Mouse (Mus musculus): ENCODE data around the gene Pop5. TPM values are rescaled to one million over a fixed set of nuclear protein-coding genes. Genes with fewer than 3 reads are reported as not detected.

The Pop5 gene
- polyA plus RNA-seq, 1 experiment from 2014 or later: 91.0 TPM

DNA sequence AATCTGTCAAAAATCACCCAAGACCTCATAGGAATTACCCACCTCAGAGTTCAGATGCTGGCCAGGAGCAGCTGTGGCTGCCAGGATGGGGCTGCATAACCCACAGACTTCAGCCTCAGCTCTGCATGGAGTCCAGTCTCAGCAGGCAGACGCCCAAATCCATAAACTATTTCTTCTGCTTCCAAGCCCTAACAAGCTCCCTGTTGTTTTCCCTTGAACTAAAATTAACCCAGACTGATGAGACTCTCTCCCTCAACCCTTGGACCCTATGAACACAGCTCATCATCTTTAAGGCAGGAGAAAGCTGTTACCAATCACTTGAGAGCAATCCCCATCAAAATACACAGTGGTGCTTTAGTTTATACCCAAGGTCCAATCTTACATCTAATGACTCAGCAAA lies 19.8 kb downstream of the Pop5 start:
- H3K27ac ChIP-seq (ENCODE audit: low read depth, low read length): no peak overlapping the region
- no peaks in the 10 kb centered on the region for H3K4me1 ChIP-seq (ENCODE audit: control insufficient read depth, insufficient read depth, low read length)
- H3K27me3 ChIP-seq (ENCODE audit: control insufficient read depth, insufficient read depth, low read length): no peaks in the 10 kb centered on the region
- H3K4me2 ChIP-seq: no peak overlapping the region
- WGBS: 85% methylated on average over 1 of the region's 1 CpGs
- no peaks in the 10 kb centered on the region for H3K9me3 ChIP-seq (ENCODE audit: control insufficient read depth, low read length)
- DNase-seq (ENCODE audit: low spot score, missing footprints) (no peak), ATAC-seq (ENCODE audit: low FRiP score) (no peak)
- H3K36me3 ChIP-seq (ENCODE audit: control insufficient read depth, insufficient read depth, low read length): peaks cover 39% of the 10 kb centered on the region
- no peak overlapping the region for H3K9ac ChIP-seq (ENCODE audit: low read length)
- H3K4me3 ChIP-seq (ENCODE audit: low read depth, low read length): no peak overlapping the region

DNA sequence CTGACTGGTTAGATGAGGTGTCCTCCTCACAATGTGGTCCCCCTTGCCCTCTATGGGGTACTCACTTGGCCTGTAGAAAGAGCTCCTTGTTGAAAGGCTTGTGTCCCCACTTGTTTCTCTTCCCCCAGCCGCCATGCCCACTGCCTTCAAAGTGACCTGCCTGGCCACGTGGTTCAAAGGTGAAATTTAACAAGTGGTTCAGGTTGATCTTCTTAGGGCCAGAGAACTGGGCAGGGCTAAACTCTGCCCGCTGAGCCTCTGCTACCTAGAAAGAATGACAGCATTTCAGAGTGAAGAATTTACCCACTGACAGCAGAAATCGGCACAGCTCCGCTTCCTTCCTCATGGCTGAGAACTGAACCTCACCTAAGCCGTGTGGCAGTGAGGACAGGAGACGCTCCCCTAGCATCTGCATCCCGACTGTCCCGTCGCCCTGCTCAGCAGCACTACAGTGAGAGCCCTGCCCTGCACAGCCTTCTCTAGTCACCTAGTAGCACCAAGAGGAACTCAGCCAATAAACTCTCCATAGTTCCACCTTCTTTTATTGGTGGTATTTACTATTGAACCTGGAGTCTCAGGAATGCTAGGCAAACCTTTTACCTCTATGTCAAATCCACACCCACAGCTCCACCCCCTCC lies 21.4 kb downstream of the Pop5 start:
- Histone ChIP-seq H3K9me3 (ENCODE audit: control insufficient read depth, low read length) (no peaks in the 10 kb centered on the region), H3K27ac (ENCODE audit: low read depth, low read length) (no peak overlapping the region), H3K4me1 (ENCODE audit: control insufficient read depth, insufficient read depth, low read length) (no peaks in the 10 kb centered on the region), H3K4me2 (no peak overlapping the region), H3K4me3 (ENCODE audit: low read depth, low read length) (no peak overlapping the region), H3K9ac (ENCODE audit: low read length) (no peak overlapping the region), H3K27me3 (ENCODE audit: control insufficient read depth, insufficient read depth, low read length) (no peaks in the 10 kb centered on the region), H3K36me3 (ENCODE audit: control insufficient read depth, insufficient read depth, low read length) (peaks cover 28% of the 10 kb centered on the region)
- DNase-seq (ENCODE audit: low spot score, missing footprints): no peak
- WGBS: 92% methylated on average over 10 of the region's 10 CpGs
- no peak for ATAC-seq (ENCODE audit: low FRiP score)

GRCm38 (mm10) chr5:115260356-115260755 lies 24.7 kb downstream of the Pop5 start:
- no peak overlapping the region for H3K4me2 ChIP-seq
- 91% methylated on average over 6 of the region's 6 CpGs for WGBS
- H3K9me3 ChIP-seq (ENCODE audit: control insufficient read depth, low read length): no peaks in the 10 kb centered on the region
- peaks cover 25% of the 10 kb centered on the region for H3K36me3 ChIP-seq (ENCODE audit: control insufficient read depth, insufficient read depth, low read length)
- no peaks in the 10 kb centered on the region for H3K27me3 ChIP-seq (ENCODE audit: control insufficient read depth, insufficient read depth, low read length)
- DNase-seq (ENCODE audit: low spot score, missing footprints) (no peak), ATAC-seq (ENCODE audit: low FRiP score) (no peak)
- no peak overlapping the region for H3K9ac ChIP-seq (ENCODE audit: low read length)
- no peak overlapping the region for H3K4me3 ChIP-seq (ENCODE audit: low read depth, low read length)
- H3K27ac ChIP-seq (ENCODE audit: low read depth, low read length): no peak overlapping the region
- no peaks in the 10 kb centered on the region for H3K4me1 ChIP-seq (ENCODE audit: control insufficient read depth, insufficient read depth, low read length)

DNA sequence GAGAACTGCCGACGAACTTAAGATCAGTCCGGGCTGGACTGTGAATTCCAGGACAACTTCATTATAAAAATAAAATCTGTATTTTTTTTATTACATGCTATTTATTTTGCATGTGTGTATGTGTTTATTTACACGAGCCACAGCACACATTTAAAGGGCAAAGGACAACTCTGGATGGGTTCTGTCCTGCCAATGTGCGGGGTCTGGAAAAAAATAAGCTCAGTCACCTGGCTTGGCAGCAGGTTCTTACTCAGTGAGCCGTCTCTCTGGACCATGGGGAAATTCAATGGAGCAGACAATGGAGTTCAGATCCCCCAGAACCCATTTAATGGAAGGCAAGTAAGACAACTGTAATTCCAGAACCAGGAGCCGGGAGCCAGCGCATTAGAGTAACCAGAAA lies 25.5 kb downstream of the Pop5 start:
- ATAC-seq (ENCODE audit: low FRiP score) (no peak), DNase-seq (ENCODE audit: low spot score, missing footprints) (no peak)
- H3K27ac ChIP-seq (ENCODE audit: low read depth, low read length): no peak overlapping the region
- no peaks in the 10 kb centered on the region for H3K9me3 ChIP-seq (ENCODE audit: control insufficient read depth, low read length)
- H3K4me2 ChIP-seq: no peak overlapping the region
- no peaks in the 10 kb centered on the region for H3K4me1 ChIP-seq (ENCODE audit: control insufficient read depth, insufficient read depth, low read length)
- H3K9ac ChIP-seq (ENCODE audit: low read length): no peak overlapping the region
- H3K36me3 ChIP-seq (ENCODE audit: control insufficient read depth, insufficient read depth, low read length): peaks cover 18% of the 10 kb centered on the region
- whole genome bisulfite sequencing: 89% methylated on average over 8 of the region's 8 CpGs
- H3K27me3 ChIP-seq (ENCODE audit: control insufficient read depth, insufficient read depth, low read length): no peaks in the 10 kb centered on the region
- H3K4me3 ChIP-seq (ENCODE audit: low read depth, low read length): no peak overlapping the region

DNA sequence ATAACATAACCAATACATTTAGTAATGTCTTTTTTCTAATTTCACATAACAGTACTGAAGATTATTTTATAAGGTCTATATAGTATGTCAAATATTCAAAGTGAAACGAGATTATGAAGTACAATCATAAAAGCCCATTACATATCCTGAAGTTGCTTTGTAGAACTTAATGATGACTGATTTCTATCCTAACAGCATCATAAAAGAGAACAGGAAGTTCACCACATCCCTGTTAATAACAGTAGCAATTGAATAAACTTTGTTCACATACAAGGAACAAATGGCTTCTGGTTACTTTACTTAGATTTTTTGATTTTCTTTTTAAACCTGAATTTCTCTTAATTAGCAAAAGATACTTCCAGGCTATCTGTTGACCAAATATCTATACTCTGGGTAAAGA lies 26.2 kb downstream of the Pop5 start:
- Histone ChIP-seq H3K4me3 (ENCODE audit: low read depth, low read length) (no peak overlapping the region), H3K4me1 (ENCODE audit: control insufficient read depth, insufficient read depth, low read length) (0 out of 2 replicates have a peak, but pooled peaks cover 2% of the 10 kb centered on the region), H3K27ac (ENCODE audit: low read depth, low read length) (no peak overlapping the region), H3K9ac (ENCODE audit: low read length) (no peak overlapping the region), H3K9me3 (ENCODE audit: control insufficient read depth, low read length) (no peaks in the 10 kb centered on the region), H3K27me3 (ENCODE audit: control insufficient read depth, insufficient read depth, low read length) (no peaks in the 10 kb centered on the region), H3K4me2 (no peak overlapping the region), H3K36me3 (ENCODE audit: control insufficient read depth, insufficient read depth, low read length) (peaks cover 12% of the 10 kb centered on the region)
- 92% methylated on average over 1 of the region's 1 CpGs for WGBS
- no peak for ATAC-seq (ENCODE audit: low FRiP score)
- DNase-seq (ENCODE audit: low spot score, missing footprints): no peak

GRCm38 (mm10) chr5:115262502-115263291 lies 27.1 kb downstream of the Pop5 start:
- no peaks in the 10 kb centered on the region for H3K27me3 ChIP-seq (ENCODE audit: control insufficient read depth, insufficient read depth, low read length)
- no peak overlapping the region for H3K4me3 ChIP-seq (ENCODE audit: low read depth, low read length)
- no peak overlapping the region for H3K4me2 ChIP-seq
- ATAC-seq (ENCODE audit: low FRiP score): no peak
- WGBS: 85% methylated on average over 14 of the region's 14 CpGs
- no peak for DNase-seq (ENCODE audit: low spot score, missing footprints)
- H3K27ac ChIP-seq (ENCODE audit: low read depth, low read length): no peak overlapping the region
- 0 out of 2 replicates have a peak, but pooled peaks cover 2% of the 10 kb centered on the region for H3K4me1 ChIP-seq (ENCODE audit: control insufficient read depth, insufficient read depth, low read length)
- peaks cover 11% of the 10 kb centered on the region for H3K36me3 ChIP-seq (ENCODE audit: control insufficient read depth, insufficient read depth, low read length)
- no peaks in the 10 kb centered on the region for H3K9me3 ChIP-seq (ENCODE audit: control insufficient read depth, low read length)
- no peak overlapping the region for H3K9ac ChIP-seq (ENCODE audit: low read length)

DNA sequence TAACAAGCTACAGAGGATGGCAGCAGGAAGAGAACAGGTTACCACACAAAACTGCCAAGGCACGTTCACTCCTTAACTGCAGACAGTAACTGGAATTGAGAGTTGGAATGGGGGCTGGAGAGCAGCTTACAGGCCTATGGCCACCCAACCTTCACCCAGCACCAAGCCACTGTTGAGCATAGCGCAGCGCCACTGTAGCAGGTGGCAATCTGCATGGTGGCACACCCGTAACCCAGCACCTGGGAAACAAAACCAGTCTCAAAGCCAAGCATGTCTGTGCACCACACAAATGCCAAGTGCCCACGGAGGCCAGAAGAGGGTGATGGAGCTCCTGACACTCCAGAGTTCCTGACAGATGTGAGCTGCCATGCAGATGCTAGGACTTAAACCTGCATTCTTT lies 30.7 kb downstream of the Pop5 start:
- Histone ChIP-seq H3K27ac (ENCODE audit: low read depth, low read length) (no peak overlapping the region), H3K36me3 (ENCODE audit: control insufficient read depth, insufficient read depth, low read length) (no peaks in the 10 kb centered on the region; the same call in 1 of the 2 replicates), H3K4me1 (ENCODE audit: control insufficient read depth, insufficient read depth, low read length) (peaks cover 16% of the 10 kb centered on the region), H3K4me2 (no peak overlapping the region), H3K9me3 (ENCODE audit: control insufficient read depth, low read length) (no peaks in the 10 kb centered on the region), H3K9ac (ENCODE audit: low read length) (no peak overlapping the region), H3K4me3 (ENCODE audit: low read depth, low read length) (no peak overlapping the region), H3K27me3 (ENCODE audit: control insufficient read depth, insufficient read depth, low read length) (no peaks in the 10 kb centered on the region)
- DNase-seq (ENCODE audit: low spot score, missing footprints) (no peak), ATAC-seq (ENCODE audit: low FRiP score) (no peak)
- 91% methylated on average over 5 of the region's 5 CpGs for WGBS

DNA sequence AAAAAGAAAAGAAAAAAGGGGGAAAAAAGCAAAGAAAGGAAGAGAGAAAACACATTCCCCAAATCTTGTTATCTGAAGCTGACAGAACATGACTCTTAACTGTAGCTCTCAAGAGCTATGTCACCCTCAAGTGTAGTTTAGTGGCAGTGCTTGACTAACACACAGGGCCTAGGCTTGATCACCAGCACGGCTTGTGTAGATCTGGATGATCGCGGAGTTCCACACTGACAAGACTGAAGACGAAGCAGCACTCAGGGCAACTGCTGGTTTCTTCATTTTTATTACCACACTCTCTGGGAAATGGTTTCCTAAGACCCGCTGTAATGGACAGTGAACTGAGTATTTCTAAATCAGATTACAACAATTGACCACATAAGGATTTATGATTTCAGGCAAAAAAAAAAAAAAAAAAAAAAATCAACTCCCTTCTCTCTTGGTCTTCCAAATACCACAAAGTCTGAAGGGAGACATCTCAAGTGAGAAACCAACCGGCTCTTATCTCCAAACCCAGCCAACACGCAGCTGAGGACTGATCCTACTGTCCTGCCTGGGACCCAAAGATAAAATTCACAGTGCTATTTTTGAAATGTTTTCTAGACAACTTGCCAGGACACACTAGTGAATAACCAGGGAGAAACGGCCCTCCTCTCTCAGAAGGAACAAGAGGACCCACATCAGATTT lies 31.3 kb downstream of the Pop5 start:
- WGBS: 92% methylated on average over 8 of the region's 8 CpGs
- Histone ChIP-seq H3K4me1 (ENCODE audit: control insufficient read depth, insufficient read depth, low read length) (peaks cover 20% of the 10 kb centered on the region), H3K36me3 (ENCODE audit: control insufficient read depth, insufficient read depth, low read length) (no peaks in the 10 kb centered on the region; the same call in 1 of the 2 replicates), H3K27ac (ENCODE audit: low read depth, low read length) (no peak overlapping the region), H3K4me3 (ENCODE audit: low read depth, low read length) (no peak overlapping the region), H3K9me3 (ENCODE audit: control insufficient read depth, low read length) (no peaks in the 10 kb centered on the region), H3K4me2 (no peak overlapping the region), H3K27me3 (ENCODE audit: control insufficient read depth, insufficient read depth, low read length) (no peaks in the 10 kb centered on the region), H3K9ac (ENCODE audit: low read length) (no peak overlapping the region)
- DNase-seq (ENCODE audit: low spot score, missing footprints) (no peak), ATAC-seq (ENCODE audit: low FRiP score) (no peak)

DNA sequence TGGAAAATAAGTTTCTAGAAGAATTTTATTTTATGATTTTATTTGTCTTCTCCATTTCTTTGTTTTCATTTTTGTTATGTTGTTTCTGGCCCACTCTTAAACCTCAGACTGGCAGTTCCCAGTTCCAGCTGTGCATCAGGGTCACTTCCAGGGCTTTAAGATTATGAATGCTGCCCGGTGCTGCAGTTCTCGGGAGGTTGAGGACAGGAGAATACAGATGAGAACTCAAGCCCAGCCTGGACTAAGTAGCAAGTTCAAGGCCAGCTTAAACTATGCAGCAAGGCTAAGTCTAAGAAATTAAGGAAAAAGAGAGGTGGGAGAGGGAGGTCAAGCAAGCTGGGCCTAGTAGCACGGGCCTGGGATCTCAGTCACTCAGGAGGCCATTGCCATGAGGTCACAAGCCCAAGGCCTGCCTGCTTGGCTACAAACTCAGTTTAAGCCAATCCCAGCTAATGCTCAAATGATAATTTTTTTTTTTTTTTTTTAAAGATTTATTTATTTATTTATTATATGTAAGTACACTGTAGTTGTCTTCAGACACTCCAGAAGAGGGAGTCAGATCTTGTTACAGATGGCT lies 31.9 kb downstream of the Pop5 start:
- ATAC-seq (ENCODE audit: low FRiP score): no peak
- no peak overlapping the region for H3K27ac ChIP-seq (ENCODE audit: low read depth, low read length)
- H3K4me2 ChIP-seq: no peak overlapping the region
- H3K9me3 ChIP-seq (ENCODE audit: control insufficient read depth, low read length): no peaks in the 10 kb centered on the region
- H3K36me3 ChIP-seq (ENCODE audit: control insufficient read depth, insufficient read depth, low read length): no peaks in the 10 kb centered on the region; the same call in 1 of the 2 replicates
- H3K4me1 ChIP-seq (ENCODE audit: control insufficient read depth, insufficient read depth, low read length): peaks cover 20% of the 10 kb centered on the region
- no peak overlapping the region for H3K9ac ChIP-seq (ENCODE audit: low read length)
- H3K4me3 ChIP-seq (ENCODE audit: low read depth, low read length): no peak overlapping the region
- no peaks in the 10 kb centered on the region for H3K27me3 ChIP-seq (ENCODE audit: control insufficient read depth, insufficient read depth, low read length)
- no peak for DNase-seq (ENCODE audit: low spot score, missing footprints)
- WGBS: 83% methylated on average over 3 of the region's 3 CpGs
